Mouse (Mus musculus): ENCODE data around the gene Adam11. TPM values are rescaled to one million over a fixed set of nuclear protein-coding genes. Genes with fewer than 3 reads are reported as not detected.

The Adam11 gene
- polyA plus RNA-seq, 1 experiment from 2014 or later, result 14.0 TPM

GRCm38 (mm10) chr11:102819021-102819782 is 58.0 kb downstream of the Adam11 start, which contains the start of gene Gjc1:
TSS of gene Gjc1 (minus strand) at chr11:102819700.
- ATAC-seq (replicated peaks; ENCODE audit: low FRiP score) (peak; percentile 80), DNase-seq (ENCODE audit: low spot score) (peak; percentile 90)
- peaks cover 10% of the 10 kb centered on the region; the same call in 1 of the 2 replicates for H3K4me1 ChIP-seq (replicated peaks; ENCODE audit: control insufficient read depth, insufficient read depth, low read length)
- under 1% methylated on average over 74 of the region's 97 CpGs for whole genome bisulfite sequencing
- H3K9me3 ChIP-seq (ENCODE audit: control insufficient read depth, low read length), result no peaks in the 10 kb centered on the region
- peak within 1 kb of the TSS; percentile 93 for H3K4me3 ChIP-seq (ENCODE audit: low read depth, low read length)
- peak within 1 kb of the TSS; percentile 96 for H3K27ac ChIP-seq (ENCODE audit: low read depth, low read length)
- H3K36me3 ChIP-seq (ENCODE audit: control insufficient read depth, insufficient read depth, low read length), result no peaks in the 10 kb centered on the region
- peak within 1 kb of the TSS; percentile 63 for H3K4me2 ChIP-seq (ENCODE audit: low read depth, low read length, severe bottlenecking)
- H3K27me3 ChIP-seq (ENCODE audit: control insufficient read depth, insufficient read depth, low read length), result no peaks in the 10 kb centered on the region; the same call in 1 of the 2 replicates
- peak within 1 kb of the TSS; percentile 99 for H3K9ac ChIP-seq (ENCODE audit: low read length)

- ATAC-seq (replicated peaks; ENCODE audit: low FRiP score) (no peak), DNase-seq (ENCODE audit: low spot score) (no peak)
- Histone ChIP-seq H3K4me1 (replicated peaks; ENCODE audit: control insufficient read depth, insufficient read depth, low read length) (peaks cover 10% of the 10 kb centered on the region; the same call in 1 of the 2 replicates), H3K36me3 (ENCODE audit: control insufficient read depth, insufficient read depth, low read length) (no peaks in the 10 kb centered on the region), H3K9ac (ENCODE audit: low read length) (no peak overlapping the region; the same call in 1 of the 2 replicates), H3K27ac (ENCODE audit: low read depth, low read length) (no peak overlapping the region; the same call in 1 of the 2 replicates), H3K4me3 (ENCODE audit: low read depth, low read length) (peak overlapping the region; percentile 93), H3K4me2 (ENCODE audit: low read depth, low read length, severe bottlenecking) (peak overlapping the region; percentile 63), H3K9me3 (ENCODE audit: control insufficient read depth, low read length) (no peaks in the 10 kb centered on the region), H3K27me3 (ENCODE audit: control insufficient read depth, insufficient read depth, low read length) (no peaks in the 10 kb centered on the region; the same call in 1 of the 2 replicates)
- 4% methylated on average over 14 of the region's 14 CpGs for WGBS
Measured at GRCm38 (mm10) chr11:102819783-102820385, 58.6 kb downstream of the Adam11 start.

DNA sequence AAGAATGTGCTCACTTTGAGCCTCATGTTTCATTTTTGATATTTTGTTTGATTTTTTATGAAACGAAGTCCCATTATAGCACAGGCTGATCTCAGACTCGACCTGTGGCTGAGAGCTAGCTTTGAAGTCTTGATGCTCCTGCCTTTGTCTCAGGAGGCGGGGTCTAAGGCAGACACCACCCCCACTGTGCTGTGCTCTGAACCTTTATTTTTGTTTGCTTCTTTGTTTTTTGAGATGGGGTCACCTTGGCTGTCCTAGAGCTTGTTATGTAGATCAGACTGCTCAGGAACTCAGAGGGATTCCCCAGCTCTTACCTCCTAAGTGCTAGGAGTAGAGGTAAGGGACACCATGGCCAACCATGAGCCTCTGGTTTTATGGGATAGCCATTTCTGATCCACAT is 59.2 kb downstream of the Adam11 start:
- DNase-seq (ENCODE audit: low spot score), result peak; percentile 51
- no peaks in the 10 kb centered on the region; the same call in 1 of the 2 replicates for H3K27me3 ChIP-seq (ENCODE audit: control insufficient read depth, insufficient read depth, low read length)
- no peaks in the 10 kb centered on the region for H3K9me3 ChIP-seq (ENCODE audit: control insufficient read depth, low read length)
- H3K4me3 ChIP-seq (ENCODE audit: low read depth, low read length), result no peak overlapping the region
- H3K4me2 ChIP-seq (ENCODE audit: low read depth, low read length, severe bottlenecking), result no peak overlapping the region
- ATAC-seq (replicated peaks; ENCODE audit: low FRiP score), result no peak
- H3K36me3 ChIP-seq (ENCODE audit: control insufficient read depth, insufficient read depth, low read length), result no peaks in the 10 kb centered on the region
- peaks cover 10% of the 10 kb centered on the region; the same call in 1 of the 2 replicates for H3K4me1 ChIP-seq (replicated peaks; ENCODE audit: control insufficient read depth, insufficient read depth, low read length)
- H3K9ac ChIP-seq (ENCODE audit: low read length), result no peak overlapping the region
- 4% methylated on average over 3 of the region's 3 CpGs for WGBS
- H3K27ac ChIP-seq (ENCODE audit: low read depth, low read length), result no peak overlapping the region

DNA sequence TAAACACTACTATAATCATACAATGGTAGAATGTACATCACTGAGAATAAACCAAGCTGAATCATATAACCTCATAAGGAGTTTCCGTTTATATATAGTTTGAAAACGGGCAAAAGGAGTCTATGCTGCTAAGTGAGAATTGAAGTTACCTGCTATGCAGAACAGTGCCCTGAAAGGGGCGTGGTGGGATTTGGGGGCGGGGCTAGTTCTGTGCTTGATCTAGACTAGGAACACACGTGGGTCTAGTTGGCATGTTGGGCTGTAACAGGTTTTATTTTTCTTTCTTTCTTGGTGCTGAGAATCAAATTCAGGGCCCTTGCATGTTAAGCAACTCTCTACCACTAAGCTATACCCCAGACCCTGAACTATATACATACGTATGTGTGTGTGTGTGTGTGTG is 60.0 kb downstream of the Adam11 start:
- H3K4me3 ChIP-seq (ENCODE audit: low read depth, low read length), result no peak overlapping the region
- H3K9me3 ChIP-seq (ENCODE audit: control insufficient read depth, low read length), result no peaks in the 10 kb centered on the region
- ATAC-seq (replicated peaks; ENCODE audit: low FRiP score) (no peak), DNase-seq (ENCODE audit: low spot score) (peak; percentile 44)
- peaks cover 6% of the 10 kb centered on the region; the same call in 1 of the 2 replicates for H3K4me1 ChIP-seq (replicated peaks; ENCODE audit: control insufficient read depth, insufficient read depth, low read length)
- H3K27ac ChIP-seq (ENCODE audit: low read depth, low read length), result no peak overlapping the region
- no peaks in the 10 kb centered on the region for H3K36me3 ChIP-seq (ENCODE audit: control insufficient read depth, insufficient read depth, low read length)
- H3K4me2 ChIP-seq (ENCODE audit: low read depth, low read length, severe bottlenecking), result no peak overlapping the region
- 54% methylated on average over 6 of the region's 6 CpGs for WGBS
- H3K9ac ChIP-seq (ENCODE audit: low read length), result no peak overlapping the region
- H3K27me3 ChIP-seq (ENCODE audit: control insufficient read depth, insufficient read depth, low read length), result no peaks in the 10 kb centered on the region; the same call in 1 of the 2 replicates

GRCm38 (mm10) chr11:102826476-102826875 is 65.2 kb downstream of the Adam11 start:
- DNase-seq (ENCODE audit: low spot score) (no peak), ATAC-seq (replicated peaks; ENCODE audit: low FRiP score) (no peak)
- Histone ChIP-seq H3K9me3 (ENCODE audit: control insufficient read depth, low read length) (no peaks in the 10 kb centered on the region), H3K9ac (ENCODE audit: low read length) (no peak overlapping the region), H3K4me3 (ENCODE audit: low read depth, low read length) (no peak overlapping the region), H3K4me2 (ENCODE audit: low read depth, low read length, severe bottlenecking) (no peak overlapping the region), H3K4me1 (replicated peaks; ENCODE audit: control insufficient read depth, insufficient read depth, low read length) (no peaks in the 10 kb centered on the region), H3K27ac (ENCODE audit: low read depth, low read length) (no peak overlapping the region), H3K27me3 (ENCODE audit: control insufficient read depth, insufficient read depth, low read length) (no peaks in the 10 kb centered on the region), H3K36me3 (ENCODE audit: control insufficient read depth, insufficient read depth, low read length) (no peaks in the 10 kb centered on the region)
- 67% methylated on average over 2 of the region's 2 CpGs for WGBS

DNA sequence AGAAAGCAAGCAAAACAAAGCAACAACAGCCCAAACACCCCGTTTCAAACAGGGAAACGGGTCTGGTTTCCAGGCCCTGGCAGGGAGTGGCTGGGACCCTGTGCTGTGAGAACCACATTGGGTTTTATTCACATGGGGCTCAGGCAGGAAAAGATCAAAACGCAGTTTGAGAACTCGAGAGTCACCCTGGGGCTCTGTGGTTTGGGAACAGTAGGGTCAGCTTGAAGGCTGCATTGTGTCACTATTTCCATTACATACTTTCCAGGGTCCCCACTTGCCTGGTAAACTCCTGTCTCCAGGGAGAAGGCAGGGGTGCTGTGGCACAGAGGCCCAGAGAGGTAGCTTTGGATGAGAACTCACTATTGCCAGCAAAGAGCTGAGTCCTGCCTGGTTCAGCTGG is 65.9 kb downstream of the Adam11 start:
- H3K4me2 ChIP-seq (ENCODE audit: low read depth, low read length, severe bottlenecking), result no peak overlapping the region
- 61% methylated on average over 4 of the region's 4 CpGs for WGBS
- H3K27me3 ChIP-seq (ENCODE audit: control insufficient read depth, insufficient read depth, low read length), result no peaks in the 10 kb centered on the region
- no peaks in the 10 kb centered on the region for H3K4me1 ChIP-seq (replicated peaks; ENCODE audit: control insufficient read depth, insufficient read depth, low read length)
- no peak overlapping the region for H3K9ac ChIP-seq (ENCODE audit: low read length)
- H3K36me3 ChIP-seq (ENCODE audit: control insufficient read depth, insufficient read depth, low read length), result no peaks in the 10 kb centered on the region
- ATAC-seq (replicated peaks; ENCODE audit: low FRiP score) (no peak), DNase-seq (ENCODE audit: low spot score) (no peak)
- H3K4me3 ChIP-seq (ENCODE audit: low read depth, low read length), result no peak overlapping the region
- no peaks in the 10 kb centered on the region for H3K9me3 ChIP-seq (ENCODE audit: control insufficient read depth, low read length)
- H3K27ac ChIP-seq (ENCODE audit: low read depth, low read length), result no peak overlapping the region

Other genes starting within 250 kb of the Adam11 start
- 52.4 and 54.5 TPM in 2 replicates for gene Gpatch8, start 205.0 kb upstream of the Adam11 start, polyA plus RNA-seq (2014; fragmentation: Nextera tagmentation; extraction: Ambion mirVana)
- 12.7 and 13.8 TPM in 2 replicates for gene Gm11627, start 182.0 kb upstream of the Adam11 start, polyA plus RNA-seq (2014; fragmentation: Nextera tagmentation; extraction: Ambion mirVana)
- gene Fzd2, start 157.0 kb upstream of the Adam11 start, polyA plus RNA-seq (2014; fragmentation: Nextera tagmentation; extraction: Ambion mirVana), result 45.2 and 46.3 TPM in 2 replicates
- gene Meioc, start 97.7 kb upstream of the Adam11 start, polyA plus RNA-seq (2014; fragmentation: Nextera tagmentation; extraction: Ambion mirVana), result 0.15 and 0.24 TPM in 2 replicates
- 52.0 and 62.1 TPM in 2 replicates for gene Ccdc43, start 63.7 kb upstream of the Adam11 start, polyA plus RNA-seq (2014; fragmentation: Nextera tagmentation; extraction: Ambion mirVana)
- 95.7 and 96.1 TPM in 2 replicates for gene Gjc1, start 58.3 kb downstream of the Adam11 start, polyA plus RNA-seq (2014; fragmentation: Nextera tagmentation; extraction: Ambion mirVana)
- not detected in 2 replicates for gene Higd1b, start 74.4 kb downstream of the Adam11 start, polyA plus RNA-seq (2014; fragmentation: Nextera tagmentation; extraction: Ambion mirVana)
- gene Eftud2, start 119.5 kb downstream of the Adam11 start, polyA plus RNA-seq (2014; fragmentation: Nextera tagmentation; extraction: Ambion mirVana), result 317 and 330 TPM in 2 replicates
- gene Ccdc103, start 119.8 kb downstream of the Adam11 start, polyA plus RNA-seq (2014; fragmentation: Nextera tagmentation; extraction: Ambion mirVana), result 2.3 and 3.5 TPM in 2 replicates
- not detected in 2 replicates for gene Fam187a, start 123.7 kb downstream of the Adam11 start, polyA plus RNA-seq (2014; fragmentation: Nextera tagmentation; extraction: Ambion mirVana)
- 0.09 TPM in 1 of 2 replicates, not detected in the other for gene Gfap, start 139.5 kb downstream of the Adam11 start, polyA plus RNA-seq (2014; fragmentation: Nextera tagmentation; extraction: Ambion mirVana)
- 13.0 and 13.3 TPM in 2 replicates for gene Kif18b, start 163.7 kb downstream of the Adam11 start, polyA plus RNA-seq (2014; fragmentation: Nextera tagmentation; extraction: Ambion mirVana)
- gene C1ql1, start 185.2 kb downstream of the Adam11 start, polyA plus RNA-seq (2014; fragmentation: Nextera tagmentation; extraction: Ambion mirVana), result 3.9 and 4.5 TPM in 2 replicates

Measured in forebrain, embryonic 11.5 days (tissue).